Mouse (Mus musculus) heart, postnatal 0 days (tissue): ENCODE measurements around the gene Adprm. TPM values are rescaled to one million over a fixed set of nuclear protein-coding genes. Genes with fewer than 3 reads are reported as not detected.

Source experiments
- ATAC-seq: fragments of 200-750 bp; cut with Nextera tagmentation; 2 replicates; pipeline ENCODE4 v1.8.0; 2017; ENCODE audit warnings: low read depth, moderate number of reproducible peaks, moderate library complexity; ENCODE audit not compliant: insufficient read depth
- DNase-seq: peaks from one replicate; pipeline ENCODE4 v3.0.0-alpha.2; 2016; ENCODE audit warnings: low spot score
- H3K27ac ChIP-seq: fragments of 300-500 bp; sonication (generic); 2 replicates; pipeline ENCODE4 v1.5.1; 2014; ENCODE audit warnings: low read depth, mild to moderate bottlenecking
- H3K27me3 ChIP-seq: fragments of 300-500 bp; sonication (generic); 2 replicates; pipeline ENCODE4 v1.6.1; 2014; ENCODE audit warnings: low read length, mixed read lengths; ENCODE audit not compliant: control insufficient read depth, insufficient read depth
- H3K36me3 ChIP-seq: fragments of 300-500 bp; sonication (generic); replicated peaks from 2 replicates; pipeline ENCODE4 v1.6.1; 2014; ENCODE audit warnings: low read length, mixed read lengths; ENCODE audit not compliant: control insufficient read depth, insufficient read depth
- H3K4me1 ChIP-seq: fragments of 300-500 bp; sonication (generic); 2 replicates; pipeline ENCODE4 v1.6.1; 2014; ENCODE audit warnings: antibody characterized with exemption; ENCODE audit not compliant: control insufficient read depth, insufficient read depth
- H3K4me2 ChIP-seq: fragments of 300-500 bp; sonication (generic); 2 replicates; pipeline ENCODE4 v1.6.1; 2014; ENCODE audit warnings: low read depth, mild to moderate bottlenecking, low read length, moderate library complexity
- H3K4me3 ChIP-seq: fragments of 300-500 bp; sonication (generic); 2 replicates; pipeline ENCODE4 v1.5.1; 2014; ENCODE audit warnings: low read depth, low read length
- H3K9ac ChIP-seq: fragments of 300-500 bp; sonication (generic); replicated peaks from 2 replicates; pipeline ENCODE4 v1.6.1; 2014; ENCODE audit warnings: low read depth, low read length, mixed read lengths
- H3K9me3 ChIP-seq: fragments of 300-500 bp; sonication (generic); replicated peaks from 2 replicates; pipeline ENCODE4 v1.6.1; 2016; ENCODE audit warnings: low read length; ENCODE audit not compliant: control insufficient read depth
- CTCF ChIP-seq: IDR thresholded peaks from 2 replicates; pipeline ENCODE4 v1.5.1; 2016; ENCODE audit warnings: antibody characterized with exemption, control low read depth, low read depth
- EP300 ChIP-seq: IDR thresholded peaks from 2 replicates; pipeline ENCODE4 v1.6.1; 2016; ENCODE audit warnings: antibody characterized with exemption, low read depth
- WGBS: fragments of 180-500 bp; shearing (Covaris S2); extraction: QIAGEN DNeasy Blood & Tissue Kit; methylation state at CpG from one replicate; pipeline ENCODE4 v1.1.7; 2014; 5-methylcytosine and 5-hydroxymethylcytosine counted together
- polyA plus RNA-seq: library from polyadenylated mRNA; unstranded; fragments of >200 nt; fragmentation: Nextera tagmentation; extraction: Ambion mirVana; gene quantifications from 2 replicates; pipeline ENCODE4 v1.2.1, GENCODE M21; 2015
- total RNA-seq: library from RNA; depleted of rRNA; stranded (reverse); fragments of >200 nt; gene quantifications from 2 replicates; pipeline ENCODE4 v1.2.3, GENCODE M21; 2014; ENCODE audit warnings: low replicate concordance

Gene Adprm
- total and polyA plus RNA-seq, 2 experiments from 2014 or later, result 4.2 to 15.9 TPM

GRCm38 (mm10) chr11:67051676-67052320 lies 596 bp downstream of the Adprm start:
- ATAC-seq (no peak), DNase-seq (no peak)
- no peaks in the 10 kb centered on the region for H3K27me3 ChIP-seq
- H3K4me3 ChIP-seq, result peak overlapping the region; percentile 78
- no peaks in the 10 kb centered on the region for H3K9me3 ChIP-seq
- TF ChIP-seq CTCF (no peak), EP300 (no peak)
- H3K27ac ChIP-seq, result peak overlapping the region; percentile 87
- peaks cover 12% of the 10 kb centered on the region for H3K4me1 ChIP-seq
- peak overlapping the region; percentile 67 for H3K9ac ChIP-seq
- H3K4me2 ChIP-seq, result peak overlapping the region; percentile 83
- 9% methylated on average over 16 of the region's 16 CpGs for WGBS
- H3K36me3 ChIP-seq, result peaks cover 16% of the 10 kb centered on the region

- H3K4me1 ChIP-seq, result peaks cover 12% of the 10 kb centered on the region
- no peak overlapping the region for H3K4me2 ChIP-seq
- no peaks in the 10 kb centered on the region; the same call in 1 of the 2 replicates for H3K36me3 ChIP-seq
- 91% methylated on average over 3 of the region's 3 CpGs for WGBS
- DNase-seq (no peak), ATAC-seq (no peak)
- no peak overlapping the region for H3K9ac ChIP-seq
- no peak overlapping the region for H3K27ac ChIP-seq
- H3K9me3 ChIP-seq, result no peaks in the 10 kb centered on the region
- H3K4me3 ChIP-seq, result no peak overlapping the region
- no peaks in the 10 kb centered on the region for H3K27me3 ChIP-seq
- no peak for TF ChIP-seq EP300
- TF ChIP-seq CTCF, result no peak
Observed at GRCm38 (mm10) chr11:67049256-67049655, 3.1 kb downstream of the Adprm start.

GRCm38 (mm10) chr11:67048496-67048895 lies 3.9 kb downstream of the Adprm start:
- Histone ChIP-seq H3K27me3 (no peaks in the 10 kb centered on the region), H3K9ac (no peak overlapping the region), H3K27ac (no peak overlapping the region), H3K4me1 (peaks cover 10% of the 10 kb centered on the region), H3K9me3 (no peaks in the 10 kb centered on the region), H3K4me2 (no peak overlapping the region), H3K36me3 (no peaks in the 10 kb centered on the region; the same call in 1 of the 2 replicates), H3K4me3 (no peak overlapping the region)
- TF ChIP-seq EP300, result no peak
- 82% methylated on average over 8 of the region's 8 CpGs for WGBS
- DNase-seq, result no peak
- ATAC-seq, result no peak

- 80% methylated on average over 5 of the region's 5 CpGs for WGBS
- no peak overlapping the region for H3K4me2 ChIP-seq
- TF ChIP-seq EP300 (no peak), CTCF (no peak)
- H3K27me3 ChIP-seq, result no peaks in the 10 kb centered on the region
- H3K4me1 ChIP-seq, result peaks cover 4% of the 10 kb centered on the region; the same call in 1 of the 2 replicates
- no peak overlapping the region for H3K27ac ChIP-seq
- no peaks in the 10 kb centered on the region for H3K9me3 ChIP-seq
- H3K9ac ChIP-seq, result no peak overlapping the region
- DNase-seq, result no peak
- ATAC-seq, result no peak
- no peaks in the 10 kb centered on the region; the same call in 1 of the 2 replicates for H3K36me3 ChIP-seq
- H3K4me3 ChIP-seq, result no peak overlapping the region
Observed at GRCm38 (mm10) chr11:67047199-67047598, 5.2 kb downstream of the Adprm start.

GRCm38 (mm10) chr11:67044959-67045358 lies 7.4 kb downstream of the Adprm start:
- Histone ChIP-seq H3K9me3 (no peaks in the 10 kb centered on the region), H3K27ac (no peak overlapping the region), H3K4me3 (no peak overlapping the region), H3K36me3 (peaks cover 20% of the 10 kb centered on the region), H3K9ac (no peak overlapping the region), H3K4me2 (no peak overlapping the region), H3K4me1 (peaks cover 4% of the 10 kb centered on the region; the same call in 1 of the 2 replicates), H3K27me3 (no peaks in the 10 kb centered on the region)
- DNase-seq, result no peak
- no peak for ATAC-seq
- 80% methylated on average over 6 of the region's 6 CpGs for WGBS
- TF ChIP-seq CTCF (no peak), EP300 (no peak)

GRCm38 (mm10) chr11:67043007-67043406 lies 9.4 kb downstream of the Adprm start:
- Histone ChIP-seq H3K4me3 (no peak overlapping the region), H3K27ac (no peak overlapping the region), H3K4me2 (no peak overlapping the region), H3K27me3 (no peaks in the 10 kb centered on the region), H3K9me3 (no peaks in the 10 kb centered on the region), H3K9ac (no peak overlapping the region), H3K36me3 (peaks cover 34% of the 10 kb centered on the region), H3K4me1 (peaks cover 4% of the 10 kb centered on the region; the same call in 1 of the 2 replicates)
- no peak for ATAC-seq
- no peak for DNase-seq
- WGBS, result 65% methylated on average over 8 of the region's 8 CpGs
- TF ChIP-seq EP300 (no peak), CTCF (no peak)
